ENCODE assay signal across 7 mouse cellular contexts in genomic region chr5:14807136-14807535, GRCm38 (mm10).
A peak's percentile ranks its signal among the peaks of the same experiment; 100 is the strongest.
DNase-seq lines count a peak whose midpoint lies in the region; ATAC-seq lines count a peak whose summit lies in the region.

No protein-coding gene starts in this region.

- WGBS in large intestine, adult 2 months, result 6% methylated on average over 6 of the region's 6 CpGs

- peak; percentile 97 to 99 for ATAC-seq in hematopoietic stem cell, adult 5-6 weeks (replicated peaks in 1 of 2; ENCODE audit: insufficient read depth in 1 of 2, low FRiP score in 2 of 2, low TSS enrichment in 1 of 2, low read depth in 1 of 2, poor library complexity in 2 of 2, severe bottlenecking in 2 of 2)

- DNase-seq in CD4-positive helper T cell, adult 2 months (ENCODE audit: low read depth, low spot score), result peak; percentile 3
- peak; percentile 20 for DNase-seq in MN1 (ENCODE audit: low spot score)
- DNase-seq in cerebellum, adult 9-11 months, result peak; percentile 52
- peak; percentile 6 for DNase-seq in large intestine, adult 2 months (ENCODE audit: low read depth, low spot score)
- peak; percentile 42 for DNase-seq in lung, postnatal 36 days
- DNase-seq in right cerebral cortex, postnatal 25 days, result peak; percentile 41

Comparison
In these comparisons a context has a peak if more than half of its experiments do, and no peak if none do; other contexts are left out.
1. Peak in every context shown above with its lines: DNase-seq and ATAC-seq.